Mouse (Mus musculus) neutrophil, adult 5-6 weeks (primary cell): ENCODE data around the gene Ctcf. TPM values are rescaled to one million over a fixed set of nuclear protein-coding genes. Genes with fewer than 3 reads are reported as not detected.

Source experiments
- ATAC-seq: fragments of 151-379, 151-347 bp; 2 replicates; pipeline ENCODE4 v1.8.0; 2017; ENCODE audit warnings: mild to moderate bottlenecking, moderate TSS enrichment; ENCODE audit not compliant: insufficient number of reproducible peaks, poor library complexity, low FRiP score, severe bottlenecking; ENCODE audit errors: extremely low read depth
- total RNA-seq: library from RNA; stranded (forward); fragments of 200-1000 nt; gene quantifications from 2 replicates; pipeline ENCODE4 v1.2.3, GENCODE M21; 2017

Gene Ctcf
- total RNA-seq, 1 experiment from 2014 or later: 147 TPM

DNA sequence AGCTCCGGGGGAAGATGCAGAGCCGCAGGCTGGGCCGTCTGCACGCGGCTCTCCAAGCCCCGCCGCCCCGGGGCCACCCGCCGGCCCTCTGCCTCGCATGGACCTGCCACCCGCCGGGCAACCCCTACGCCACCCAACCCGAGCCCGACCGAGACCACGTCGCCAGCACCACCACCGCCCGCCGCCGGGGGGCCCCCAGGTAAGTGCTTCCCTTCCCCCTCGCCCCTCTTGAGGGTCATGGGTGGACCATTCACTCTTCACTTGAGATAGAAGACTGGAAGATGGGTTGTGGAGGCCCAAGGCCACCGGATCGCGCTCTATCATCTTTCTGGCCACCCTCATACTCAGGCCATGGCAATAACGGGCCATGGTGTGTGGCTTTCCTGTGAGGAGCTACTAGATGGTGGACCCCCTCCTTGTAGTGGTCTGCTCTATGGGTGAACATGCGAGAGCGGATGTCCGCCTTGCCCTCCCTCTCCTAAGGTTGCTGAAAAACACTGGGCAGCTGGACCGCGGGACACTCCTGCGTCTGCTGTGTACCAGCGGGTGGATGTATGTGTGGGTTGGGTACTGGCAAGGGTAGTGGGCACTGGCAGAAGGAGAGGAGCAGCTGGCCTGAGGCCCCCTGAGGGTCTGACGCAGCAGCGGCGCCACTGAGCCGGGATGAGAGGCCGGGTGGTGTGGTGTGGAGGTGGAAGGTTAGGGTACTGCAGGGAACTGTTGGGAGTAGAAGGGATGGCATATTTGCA, 57.9 kb downstream of the Ctcf start:
- ATAC-seq: no peak

DNA sequence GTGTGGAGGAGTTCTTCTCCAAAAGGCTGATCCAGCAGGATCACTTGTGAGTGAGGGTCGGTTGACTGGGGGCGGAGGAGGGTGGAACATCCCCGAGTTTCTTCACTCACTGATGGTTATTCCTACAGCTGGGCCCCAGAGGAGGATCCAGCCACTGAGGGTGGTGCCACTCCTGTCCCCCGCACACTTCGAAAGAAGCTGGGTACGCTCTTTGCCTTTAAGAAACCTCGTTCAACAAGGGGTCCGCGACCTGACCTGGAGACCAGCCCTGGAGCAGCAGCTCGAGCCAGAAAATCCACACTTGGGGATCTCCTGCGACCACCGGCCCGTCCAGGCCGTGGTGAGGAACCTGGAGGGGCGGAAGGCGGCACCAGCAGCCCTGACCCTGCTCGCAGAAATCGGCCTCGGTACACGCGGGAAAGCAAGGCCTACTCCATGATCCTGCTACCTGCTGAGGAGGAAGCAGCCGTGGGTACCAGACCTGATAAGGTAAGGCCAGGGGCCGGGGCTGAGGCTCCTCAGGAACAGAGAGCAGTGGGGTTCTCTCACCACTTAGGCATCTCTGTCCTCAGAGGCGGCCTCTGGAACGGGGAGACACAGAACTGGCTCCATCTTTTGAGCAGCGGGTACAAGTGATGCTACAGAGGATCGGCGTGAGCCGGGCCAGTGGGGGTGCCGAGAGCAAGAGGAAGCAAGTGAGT, 58.9 kb downstream of the Ctcf start:
- no peak for ATAC-seq

DNA sequence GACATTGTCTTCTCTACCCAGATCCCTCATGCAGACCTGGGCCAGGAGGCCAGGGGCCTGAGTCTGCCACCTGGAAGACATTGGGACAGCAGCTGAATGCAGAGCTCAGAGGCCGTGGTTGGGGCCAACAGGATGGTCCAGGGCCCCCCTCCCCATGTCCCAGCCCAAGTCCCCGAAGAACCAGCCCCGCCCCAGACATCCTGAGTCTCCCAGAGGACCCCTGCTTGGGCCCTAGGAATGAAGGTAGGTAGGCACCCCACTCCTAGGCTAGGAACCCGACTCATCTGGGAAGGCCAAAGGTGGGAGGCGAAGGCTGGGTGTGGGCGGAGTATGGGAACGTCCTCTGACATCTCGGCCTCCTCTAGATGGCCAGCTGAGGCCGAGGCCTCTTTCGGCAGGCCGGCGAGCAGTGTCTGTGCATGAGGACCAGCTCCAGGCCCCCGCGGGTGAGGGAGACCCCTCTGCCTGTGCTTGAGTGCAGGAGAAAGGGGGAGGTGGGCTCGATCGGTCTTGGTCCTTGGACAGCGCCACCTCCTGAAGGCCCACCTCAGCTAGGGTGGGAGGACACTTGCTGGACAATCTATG, 60.9 kb downstream of the Ctcf start:
- no peak for ATAC-seq

DNA sequence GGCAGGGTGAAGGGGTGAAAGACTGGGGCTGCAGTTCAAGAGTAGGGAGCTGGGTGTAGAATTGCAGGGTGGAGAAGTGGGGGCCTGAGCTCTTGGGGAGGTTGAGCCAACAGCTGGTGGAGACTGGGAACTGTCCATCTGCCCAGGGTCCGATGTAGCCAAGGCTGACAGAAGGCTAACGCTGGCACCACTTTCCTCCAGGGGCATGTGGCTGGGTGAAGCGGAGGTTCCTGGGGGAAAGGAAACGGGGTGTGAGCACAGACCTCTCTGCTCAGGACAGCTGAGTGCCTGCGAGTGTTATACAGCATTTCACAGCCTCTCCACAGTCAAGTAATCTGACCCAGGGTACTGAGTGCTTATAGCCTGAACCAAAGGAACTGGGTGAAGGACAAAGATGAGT, 62.4 kb downstream of the Ctcf start:
- no peak for ATAC-seq

DNA sequence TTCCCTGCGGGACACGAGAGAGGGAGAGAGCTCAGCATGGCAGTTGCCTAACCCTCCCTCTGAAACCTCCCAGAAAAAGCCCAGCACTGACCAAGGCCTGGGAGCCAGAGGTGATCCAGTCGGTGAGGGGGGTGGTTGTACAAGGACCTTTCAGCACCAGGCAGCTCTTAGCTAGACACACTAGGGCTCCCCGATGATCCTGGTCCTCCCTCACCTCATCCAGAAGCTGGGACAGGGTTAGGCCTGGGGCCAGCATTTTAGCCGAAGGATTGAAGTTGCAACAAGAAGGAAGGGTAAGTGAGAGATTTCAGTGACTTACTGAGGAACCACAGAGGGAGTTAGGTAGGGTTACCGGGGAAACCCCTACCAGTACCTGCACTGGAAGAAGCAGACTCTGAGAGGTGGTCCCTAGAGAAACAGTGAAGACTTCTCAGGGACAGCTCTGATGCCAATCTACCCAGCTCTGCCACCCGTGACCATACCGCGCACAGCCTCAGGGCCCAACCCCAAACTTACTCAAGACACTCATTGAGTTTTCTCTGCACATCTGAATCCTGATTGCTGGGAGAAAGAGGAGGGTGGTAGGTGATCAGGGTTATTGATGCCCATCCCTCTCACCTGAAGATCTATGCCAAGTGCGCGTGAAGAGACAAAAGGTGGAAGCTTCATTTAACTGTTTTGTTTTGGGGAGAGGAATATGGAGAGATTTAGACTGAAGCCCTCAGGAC, 63.3 kb downstream of the Ctcf start:
- no peak for ATAC-seq

DNA sequence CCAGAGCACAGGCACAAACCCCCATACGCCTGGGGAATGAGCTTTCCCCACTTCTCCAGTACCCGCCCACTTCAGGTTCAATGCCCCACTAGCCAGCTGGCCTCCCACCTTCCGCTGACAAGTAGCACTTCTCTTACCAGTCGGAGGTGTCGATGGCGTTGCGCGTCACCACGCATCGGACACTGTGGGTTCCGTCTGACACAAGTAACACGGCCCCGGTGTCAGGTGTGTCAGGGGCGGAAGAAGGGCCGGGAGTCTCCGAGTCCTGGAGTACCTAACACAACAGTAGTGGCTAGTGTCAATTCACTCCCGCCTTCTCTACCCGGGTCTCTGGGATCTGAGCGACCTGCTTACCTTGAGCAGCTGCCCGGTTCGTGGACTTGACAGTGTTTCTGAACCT, 64.2 kb downstream of the Ctcf start:
- ATAC-seq: peak; percentile 54

DNA sequence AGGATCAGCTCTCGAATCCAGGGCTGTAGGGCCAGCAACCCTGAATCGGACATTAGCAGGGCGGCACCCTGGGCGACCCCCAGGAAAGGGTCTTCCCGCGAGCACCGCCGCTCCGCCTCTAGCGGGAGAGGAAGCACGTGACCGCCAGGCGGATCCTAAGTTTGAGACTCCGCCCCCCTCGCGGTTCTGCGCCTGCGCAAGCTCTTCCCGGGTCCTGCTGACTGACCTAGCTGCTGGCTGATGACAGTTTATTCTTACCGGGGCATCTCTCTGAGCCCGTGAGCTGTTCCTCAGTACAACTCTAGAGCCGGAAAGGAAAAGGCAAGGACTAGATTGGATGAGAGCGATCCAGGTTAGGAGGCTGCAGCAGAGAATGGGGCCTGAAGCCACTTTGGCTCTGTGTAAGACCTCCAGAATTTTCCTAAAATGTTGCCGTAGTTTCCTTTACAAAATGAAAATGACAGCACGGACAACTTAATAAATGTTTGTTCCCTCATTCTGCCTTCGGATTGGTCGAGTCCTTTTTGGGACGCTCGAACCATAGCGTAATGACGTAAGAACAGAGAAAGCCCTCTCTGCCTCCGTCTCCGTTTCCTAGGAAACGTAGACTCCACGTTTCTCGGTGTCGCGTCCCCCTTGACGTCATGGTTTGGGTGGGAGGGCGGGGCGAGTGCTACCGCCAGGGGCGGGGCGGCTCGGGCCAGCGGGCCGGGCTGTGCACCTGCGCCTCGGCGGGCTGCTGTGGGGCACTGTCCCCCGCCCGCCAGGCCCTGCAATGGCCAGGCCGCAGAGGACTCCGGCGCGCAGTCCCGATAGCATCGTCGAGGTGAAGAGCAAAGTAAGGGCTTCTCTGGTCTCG, 64.8 kb downstream of the Ctcf start, which contains the start of the genes Acd and Pard6a:
TSS of gene Acd (minus strand) at position 137 of the 859 bp plus-strand sequence.
TSS of gene Pard6a (plus strand) at position 183 of the 859 bp plus-strand sequence.
- ATAC-seq: peak; percentile 70

DNA sequence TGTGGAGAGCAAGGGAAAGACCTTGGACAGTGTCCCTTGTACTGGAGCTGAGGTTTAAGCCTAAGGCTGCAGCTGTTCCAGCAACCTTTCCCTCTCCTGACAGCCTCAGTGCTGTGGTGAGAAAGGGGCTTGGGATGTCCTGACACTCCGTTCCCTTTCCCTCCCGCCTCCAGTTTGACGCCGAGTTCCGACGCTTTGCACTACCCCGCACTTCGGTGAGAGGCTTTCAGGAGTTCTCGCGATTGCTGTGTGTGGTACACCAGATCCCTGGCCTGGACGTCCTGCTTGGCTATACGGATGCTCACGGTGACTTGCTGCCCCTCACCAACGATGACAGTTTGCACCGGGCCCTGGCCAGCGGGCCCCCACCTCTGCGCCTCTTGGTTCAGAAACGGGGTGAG, 65.6 kb downstream of the Ctcf start:
- no peak for ATAC-seq

DNA sequence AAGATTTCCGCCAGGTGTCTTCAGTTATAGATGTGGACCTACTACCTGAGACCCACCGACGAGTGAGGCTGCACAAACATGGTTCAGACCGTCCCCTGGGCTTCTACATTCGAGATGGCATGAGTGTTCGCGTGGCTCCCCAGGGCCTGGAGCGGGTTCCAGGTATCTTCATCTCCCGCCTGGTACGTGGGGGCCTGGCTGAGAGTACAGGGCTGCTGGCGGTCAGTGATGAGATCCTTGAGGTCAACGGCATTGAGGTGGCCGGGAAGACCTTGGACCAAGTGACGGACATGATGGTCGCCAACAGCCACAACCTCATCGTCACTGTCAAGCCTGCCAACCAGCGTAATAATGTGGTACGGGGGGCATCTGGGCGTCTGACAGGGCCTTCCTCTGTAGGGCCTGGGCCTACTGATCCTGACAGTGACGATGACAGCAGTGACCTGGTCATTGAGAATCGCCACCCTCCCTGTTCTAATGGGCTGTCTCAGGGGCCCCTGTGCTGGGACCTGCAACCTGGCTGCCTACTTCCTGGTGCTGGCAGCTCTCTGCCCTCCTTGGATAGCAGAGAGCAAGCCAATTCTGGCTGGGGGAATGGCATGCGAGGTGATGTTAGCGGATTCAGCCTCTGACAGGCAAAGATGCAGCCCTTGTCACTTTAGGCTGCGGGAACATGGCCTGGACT, 66.5 kb downstream of the Ctcf start:
- no peak for ATAC-seq

DNA sequence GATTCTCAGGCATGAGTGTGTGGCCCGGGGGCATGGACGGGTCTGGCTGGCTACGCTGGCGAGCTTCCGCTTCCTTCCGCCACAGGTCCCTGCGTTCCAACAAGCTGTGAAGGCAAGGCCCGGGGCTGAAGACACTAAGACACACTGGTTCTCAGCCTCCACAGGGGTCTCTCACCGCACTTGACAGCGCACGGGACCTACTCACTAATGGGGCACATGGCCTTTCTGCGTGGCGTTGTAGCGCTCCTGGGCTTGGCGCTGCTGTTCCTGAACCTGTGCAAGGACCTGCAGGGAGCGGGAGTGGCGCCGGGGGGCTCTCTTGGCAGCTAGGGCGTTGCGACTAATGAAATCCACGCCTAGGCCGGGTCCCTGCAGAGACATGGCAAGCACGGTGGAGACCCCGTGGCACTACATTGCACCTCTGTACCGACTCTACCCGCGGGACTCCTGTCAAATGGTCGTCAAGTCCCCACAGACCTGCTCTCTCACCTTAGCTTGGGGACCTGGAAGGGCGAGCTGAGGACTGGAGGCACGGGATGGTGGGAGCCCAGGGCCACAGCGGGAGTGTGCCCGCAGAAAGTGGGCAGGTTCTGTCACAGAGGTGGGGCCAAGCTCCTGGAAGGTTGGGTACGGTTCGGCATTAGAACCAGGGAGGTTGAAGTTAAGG, 67.9 kb downstream of the Ctcf start:
- ATAC-seq: no peak

DNA sequence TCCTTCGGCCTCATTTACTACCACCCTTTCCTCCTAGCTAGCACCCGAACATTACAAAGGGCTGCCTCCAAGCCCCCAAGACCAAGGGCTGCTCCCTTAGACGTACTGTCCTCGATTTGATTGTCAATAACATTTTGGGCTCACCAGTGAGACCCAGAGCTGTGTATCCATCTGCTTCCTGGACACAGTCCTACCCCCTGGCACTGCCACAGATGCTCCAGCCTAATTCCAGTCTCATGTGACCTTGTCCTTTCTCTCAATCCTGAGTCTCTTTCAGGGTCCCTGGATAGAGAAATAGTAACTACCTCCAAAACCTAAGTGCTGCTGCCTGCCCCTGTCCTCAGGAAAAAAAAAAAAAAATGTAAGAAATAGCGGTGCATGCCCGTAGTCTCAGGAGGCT, 68.6 kb downstream of the Ctcf start:
- ATAC-seq: no peak

DNA sequence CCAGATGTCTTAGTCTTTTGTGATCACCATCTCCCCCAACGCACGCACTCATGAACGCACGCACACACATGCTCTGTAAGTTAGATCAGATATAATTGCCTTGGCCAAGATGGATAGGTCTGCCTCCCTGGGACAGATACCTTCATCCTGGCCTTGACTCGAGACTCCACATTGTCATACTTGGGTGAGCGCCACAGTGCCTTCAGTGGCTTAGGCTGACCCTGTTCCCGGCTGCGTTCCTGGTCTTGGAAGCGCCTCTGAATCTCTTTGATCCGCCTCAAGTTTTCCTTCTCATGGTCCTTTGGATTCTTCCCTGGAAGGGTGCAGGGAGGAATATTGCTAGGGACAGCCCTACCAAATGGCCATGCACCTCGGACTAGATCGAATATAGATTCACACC, 70.1 kb downstream of the Ctcf start:
- no peak for ATAC-seq

DNA sequence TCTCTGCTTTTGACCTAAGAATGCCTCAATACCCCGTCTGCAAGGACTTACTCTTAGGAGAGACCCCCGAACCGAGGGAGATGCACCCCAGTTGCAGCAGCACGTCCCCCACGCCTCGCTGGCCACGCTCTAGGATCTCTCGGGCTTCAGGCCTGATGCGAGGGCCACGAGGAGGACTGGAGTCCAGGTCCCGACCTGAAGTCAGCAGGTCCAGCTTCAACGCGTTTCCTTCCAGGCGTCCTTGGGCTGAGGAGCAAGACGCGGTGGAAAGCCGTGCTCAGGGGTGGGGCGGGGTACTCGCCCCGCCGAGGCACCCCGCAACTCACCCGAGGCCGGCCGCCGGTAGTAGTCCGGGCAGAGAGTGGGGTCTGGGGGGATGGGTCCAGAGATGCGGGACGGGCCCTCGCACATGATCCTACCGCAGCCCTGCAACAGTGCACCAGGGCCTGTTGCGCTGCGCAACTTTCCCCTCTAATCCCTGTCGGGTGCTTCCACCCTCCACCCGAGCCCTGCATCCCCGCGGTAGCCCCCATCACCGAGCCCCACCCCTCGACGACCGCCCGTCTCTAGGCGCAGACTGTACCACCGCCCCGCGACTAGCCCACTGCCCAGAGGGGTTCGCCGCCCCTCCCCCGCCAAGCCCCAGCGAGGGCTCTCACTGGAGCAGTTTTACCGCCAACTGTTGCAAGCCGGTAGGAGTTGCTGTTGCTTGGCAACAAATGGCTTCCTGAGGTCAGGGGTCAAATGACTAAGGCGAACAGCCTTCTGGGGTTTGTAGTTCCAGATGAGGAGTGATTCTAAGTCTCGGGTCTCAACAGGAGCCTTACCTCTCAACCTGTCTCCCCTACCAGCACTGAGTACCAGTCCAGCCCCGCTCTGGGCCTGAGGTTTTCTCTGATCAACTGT, 71.4 kb downstream of the Ctcf start, which contains the start of the genes 4933405L10Rik and Enkd1:
TSS of gene 4933405L10Rik (plus strand) at position 158 of the 906 bp plus-strand sequence.
TSS of gene Enkd1 (minus strand) at position 713 of the 906 bp plus-strand sequence.
- peak; percentile 90 for ATAC-seq

DNA sequence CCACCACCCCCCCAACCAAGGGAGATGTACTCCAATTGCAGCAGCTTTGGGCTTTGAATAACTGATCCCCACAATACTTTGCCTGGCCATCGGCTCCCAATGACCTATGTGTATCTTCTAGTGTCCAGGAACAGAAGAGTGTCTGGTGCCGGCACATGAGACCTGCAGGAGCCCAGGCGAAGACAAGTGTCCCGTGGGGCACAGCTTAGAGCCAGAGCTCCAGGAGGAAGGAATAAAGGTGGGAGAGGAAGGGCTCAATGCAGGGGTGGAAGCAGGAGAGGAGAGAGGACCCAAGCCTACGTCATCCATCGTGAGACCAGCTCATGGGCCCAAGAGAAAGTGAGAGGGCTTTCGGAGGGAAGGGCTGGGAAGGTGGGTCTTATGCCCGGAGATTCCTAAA, 72.3 kb downstream of the Ctcf start:
- no peak for ATAC-seq

DNA sequence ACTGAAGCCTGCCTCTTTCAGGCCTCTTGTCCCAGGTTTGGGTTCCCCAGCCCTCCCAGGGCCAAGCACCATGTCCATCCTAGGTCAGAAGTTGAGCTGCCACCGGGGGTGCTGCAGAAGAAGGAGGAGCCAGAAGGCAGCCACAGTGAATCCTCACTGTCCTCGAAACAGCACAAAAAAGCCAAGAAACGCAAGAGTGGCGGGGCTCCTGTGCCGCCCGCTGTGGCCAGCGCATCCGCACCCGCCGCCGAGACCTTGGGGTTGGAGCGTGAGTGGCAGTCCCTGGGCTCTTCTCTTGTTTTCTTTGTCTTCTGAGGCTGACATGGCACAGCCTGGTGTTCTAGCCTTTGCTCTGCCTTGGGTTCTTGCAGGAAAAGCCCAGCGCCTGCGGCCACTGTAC, 72.9 kb downstream of the Ctcf start:
- ATAC-seq: no peak

DNA sequence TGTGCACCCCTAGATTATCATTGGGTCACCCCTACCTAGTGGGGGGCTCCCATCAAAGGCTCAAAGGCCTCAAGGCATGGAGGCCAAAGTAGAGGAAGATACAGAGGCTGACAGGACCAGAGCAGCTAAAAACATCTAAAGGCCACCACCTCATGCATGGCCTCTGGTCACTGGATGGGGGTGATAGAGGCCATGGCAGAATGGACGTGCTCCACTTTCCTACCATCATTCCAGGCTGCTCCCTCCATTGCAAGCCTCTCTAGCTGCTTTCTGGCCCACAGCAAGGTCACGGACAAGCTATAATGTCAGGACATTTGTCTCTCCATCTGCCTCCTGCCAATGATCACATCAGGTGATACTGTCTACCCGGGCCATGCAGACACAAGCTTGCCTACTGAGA, 75.9 kb downstream of the Ctcf start:
- no peak for ATAC-seq
